Mouse (Mus musculus): ENCODE results near the gene Pfn3.
A peak's percentile ranks its signal among the peaks of the same experiment; 100 is the strongest.

The Pfn3 gene

DNA sequence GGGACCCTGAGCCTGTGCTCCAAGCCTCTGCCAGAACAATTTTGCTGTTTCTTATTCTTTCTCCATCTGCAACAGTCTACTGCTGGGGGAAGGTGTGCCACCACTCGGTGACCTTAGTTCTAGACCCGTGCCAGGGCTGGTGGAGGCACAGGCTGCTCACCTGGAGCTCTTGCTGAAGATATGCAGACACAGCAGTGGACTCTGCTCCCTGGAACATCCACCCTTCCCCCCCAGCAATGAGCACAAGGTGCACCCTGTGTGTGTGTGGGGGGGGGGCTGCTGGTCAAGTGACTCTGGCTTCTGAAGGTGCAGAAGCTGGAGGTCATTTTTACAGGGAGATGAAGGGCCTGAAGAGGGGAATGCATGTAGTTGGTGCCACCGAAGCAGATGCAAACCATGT lies 24.4 kb downstream of the Pfn3 start:
- no peak for DNase-seq (ENCODE audit: low read depth, low spot score)
- H3K36me3 ChIP-seq (ENCODE audit: control insufficient read depth, insufficient read depth, low read length, poor library complexity, severe bottlenecking) = no peaks in the 10 kb centered on the region
- no peaks in the 10 kb centered on the region for H3K27me3 ChIP-seq (ENCODE audit: control insufficient read depth, insufficient read depth, low read length, poor library complexity, severe bottlenecking)

DNA sequence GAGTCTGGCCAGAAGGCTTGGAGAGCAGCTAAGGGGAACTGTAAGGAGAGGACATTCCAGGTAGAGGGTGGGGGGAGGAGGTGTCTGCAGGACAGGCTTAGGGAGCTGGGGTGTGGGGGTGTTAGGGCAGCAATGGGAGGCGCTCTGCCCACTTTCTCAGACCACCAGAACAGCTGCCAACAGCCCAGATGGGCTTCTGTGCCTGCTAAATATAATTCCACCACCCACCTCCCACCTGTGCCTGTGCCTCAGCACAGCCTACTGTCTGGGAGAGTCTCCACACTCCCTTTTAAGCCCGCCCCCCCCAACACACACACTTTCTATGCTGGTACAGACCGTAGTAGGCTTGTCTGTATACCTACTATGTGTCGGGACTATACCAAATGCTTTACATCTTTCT lies 33.2 kb downstream of the Pfn3 start:
- no peaks in the 10 kb centered on the region for H3K27me3 ChIP-seq (ENCODE audit: control insufficient read depth, insufficient read depth, low read length, poor library complexity, severe bottlenecking)
- peaks cover 21% of the 10 kb centered on the region for H3K36me3 ChIP-seq (ENCODE audit: control insufficient read depth, insufficient read depth, low read length, poor library complexity, severe bottlenecking)
- DNase-seq (ENCODE audit: low read depth, low spot score) = no peak

DNA sequence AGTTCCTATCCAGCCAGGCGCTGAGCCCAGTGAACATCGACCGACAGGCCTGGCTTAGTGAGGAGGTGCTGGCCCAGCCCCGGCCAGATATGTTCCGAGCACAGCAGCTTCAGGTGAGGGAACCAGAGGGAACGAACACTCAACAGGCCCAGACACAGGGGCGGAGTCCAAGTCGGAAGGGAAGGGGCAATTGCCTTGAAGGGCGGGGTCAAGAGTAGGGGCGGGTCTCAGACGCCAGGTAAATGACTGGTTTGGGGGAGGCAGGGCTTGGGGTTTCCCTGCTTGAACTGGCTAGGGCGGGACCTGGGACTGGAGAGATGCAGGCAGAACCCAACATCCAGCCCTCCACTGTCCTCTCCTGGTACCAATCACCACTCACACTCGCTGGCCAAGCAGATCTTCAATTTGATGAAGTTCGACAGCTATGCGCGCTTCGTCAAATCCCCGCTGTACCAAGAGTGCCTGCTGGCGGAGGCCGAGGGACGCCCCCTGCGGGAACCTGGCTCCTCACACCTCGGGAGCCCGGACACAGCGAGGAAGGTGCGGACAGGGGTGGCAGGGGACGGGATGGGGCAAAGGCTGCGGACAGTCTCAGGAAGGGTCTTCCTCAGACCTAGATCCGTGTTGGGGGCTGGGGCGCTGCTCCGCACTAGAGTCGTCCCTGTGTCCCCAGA lies 36.0 kb downstream of the Pfn3 start:
- H3K27me3 ChIP-seq (ENCODE audit: control insufficient read depth, insufficient read depth, low read length, poor library complexity, severe bottlenecking) = no peaks in the 10 kb centered on the region
- H3K36me3 ChIP-seq (ENCODE audit: control insufficient read depth, insufficient read depth, low read length, poor library complexity, severe bottlenecking) = peaks cover 18% of the 10 kb centered on the region
- no peak for DNase-seq (ENCODE audit: low read depth, low spot score)

DNA sequence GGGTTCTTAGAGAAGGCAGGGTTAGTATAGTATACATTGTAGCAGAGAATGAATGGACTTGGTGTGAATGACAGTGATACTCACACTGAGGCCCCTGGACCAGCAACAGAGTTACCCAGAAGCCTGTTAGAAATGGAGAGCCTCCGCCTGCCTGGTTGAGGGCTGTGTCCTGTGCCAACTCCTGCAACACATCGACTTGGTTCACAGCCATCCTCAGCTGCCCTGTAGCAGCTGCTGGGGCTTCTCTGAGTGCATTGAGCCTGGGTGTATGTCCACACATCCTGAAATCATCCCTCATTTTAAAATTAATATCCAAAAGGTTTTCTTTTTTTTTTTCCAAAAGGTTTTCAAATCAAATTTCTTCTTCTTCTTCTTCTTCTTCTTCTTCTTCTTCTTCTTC lies 39.2 kb downstream of the Pfn3 start:
- Histone ChIP-seq H3K36me3 (ENCODE audit: control insufficient read depth, insufficient read depth, low read length, poor library complexity, severe bottlenecking) (peaks cover 11% of the 10 kb centered on the region), H3K27me3 (ENCODE audit: control insufficient read depth, insufficient read depth, low read length, poor library complexity, severe bottlenecking) (no peaks in the 10 kb centered on the region)
- no peak for DNase-seq (ENCODE audit: low read depth, low spot score)

DNA sequence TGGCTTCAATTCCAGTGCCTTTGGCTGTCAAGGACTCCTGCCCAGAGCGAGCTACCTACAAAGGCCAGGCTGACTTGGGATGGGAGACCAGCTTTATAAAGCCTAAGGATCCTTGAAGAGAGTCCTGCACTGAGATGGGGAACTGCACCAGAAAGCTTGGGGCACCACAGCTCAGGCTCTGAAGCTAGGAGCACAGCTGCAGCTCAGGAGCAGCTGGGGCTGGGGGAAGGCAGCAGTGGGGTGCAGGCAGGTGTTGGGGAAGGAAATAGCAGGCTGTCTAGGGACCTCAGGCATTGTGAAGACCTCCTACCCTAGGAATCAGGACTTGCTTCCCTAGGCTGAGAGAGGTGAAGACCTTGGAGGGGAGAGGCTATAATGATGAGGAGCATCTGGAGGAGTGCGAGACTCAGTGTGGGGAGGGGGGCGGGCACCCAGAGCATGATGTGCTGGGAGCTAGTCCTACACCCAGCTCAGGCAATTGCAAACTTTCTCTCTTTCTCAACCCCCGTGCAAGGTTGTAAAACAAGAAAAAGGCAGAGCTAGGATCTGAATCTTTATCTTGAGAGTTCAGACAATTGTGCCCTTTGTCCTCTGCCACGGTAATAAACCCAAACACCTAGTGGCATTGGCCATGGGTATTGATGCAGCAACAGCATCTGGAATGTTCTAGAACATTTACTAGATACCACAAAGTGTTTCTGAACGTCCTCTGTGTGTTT lies 40.7 kb downstream of the Pfn3 start:
- peaks cover 9% of the 10 kb centered on the region for H3K36me3 ChIP-seq (ENCODE audit: control insufficient read depth, insufficient read depth, low read length, poor library complexity, severe bottlenecking)
- H3K27me3 ChIP-seq (ENCODE audit: control insufficient read depth, insufficient read depth, low read length, poor library complexity, severe bottlenecking) = no peaks in the 10 kb centered on the region
- no peak for DNase-seq (ENCODE audit: low read depth, low spot score)

DNA sequence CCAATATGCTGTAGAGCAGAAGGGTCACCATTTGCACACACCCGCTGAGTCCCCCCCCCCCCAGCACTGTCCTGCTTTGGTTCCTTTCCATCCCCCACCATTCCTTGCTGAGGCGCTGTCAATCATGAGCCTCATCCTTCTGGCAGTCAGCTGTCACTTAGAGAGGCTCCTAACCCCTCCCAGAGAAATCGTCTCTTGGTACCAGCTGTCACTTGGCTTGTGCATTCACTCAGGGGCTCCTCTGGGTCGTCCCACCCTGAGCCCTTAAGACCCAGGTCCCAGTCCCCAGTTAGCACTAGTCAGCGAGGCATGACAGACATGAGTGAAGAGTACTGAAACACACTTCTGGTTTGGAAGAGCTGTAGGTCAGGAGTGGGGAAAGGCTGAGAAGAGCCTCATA lies 43.3 kb downstream of the Pfn3 start:
- Histone ChIP-seq H3K27me3 (ENCODE audit: control insufficient read depth, insufficient read depth, low read length, poor library complexity, severe bottlenecking) (no peaks in the 10 kb centered on the region), H3K36me3 (ENCODE audit: control insufficient read depth, insufficient read depth, low read length, poor library complexity, severe bottlenecking) (no peaks in the 10 kb centered on the region)
- DNase-seq (ENCODE audit: low read depth, low spot score) = no peak

DNA sequence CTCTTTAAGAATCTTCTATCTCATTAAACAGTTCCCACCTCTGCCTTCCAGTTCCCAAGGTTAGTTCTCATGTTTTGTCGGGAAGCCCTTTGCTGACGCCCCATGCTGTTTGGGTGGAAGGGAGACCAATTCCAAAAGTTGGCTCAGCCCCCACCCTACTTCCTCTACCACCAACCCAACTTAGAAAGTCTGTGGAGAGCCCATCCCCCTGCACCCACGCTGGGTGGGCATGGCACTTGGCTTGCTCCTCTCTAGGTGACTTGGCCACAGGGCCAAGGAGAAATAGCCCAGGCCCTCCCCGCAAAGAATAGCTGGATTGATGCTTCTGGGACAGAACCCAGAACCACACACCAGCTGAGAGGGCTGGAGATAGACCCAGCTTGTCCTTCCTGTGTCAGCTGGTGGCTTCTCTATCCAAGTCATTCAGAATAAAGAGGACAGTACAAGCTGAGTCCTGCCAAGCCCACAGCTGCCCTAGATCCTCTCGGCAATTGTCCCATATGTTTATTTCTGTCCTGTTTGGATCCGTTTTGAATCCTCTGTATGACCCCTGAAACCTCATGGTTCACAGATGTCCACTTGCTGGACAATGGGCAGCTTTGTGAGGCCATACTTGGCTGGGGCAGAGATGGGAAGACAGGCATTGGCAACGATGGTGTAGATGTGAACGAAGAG lies 43.9 kb downstream of the Pfn3 start:
- no peaks in the 10 kb centered on the region for H3K27me3 ChIP-seq (ENCODE audit: control insufficient read depth, insufficient read depth, low read length, poor library complexity, severe bottlenecking)
- no peak for DNase-seq (ENCODE audit: low read depth, low spot score)
- no peaks in the 10 kb centered on the region for H3K36me3 ChIP-seq (ENCODE audit: control insufficient read depth, insufficient read depth, low read length, poor library complexity, severe bottlenecking)

DNA sequence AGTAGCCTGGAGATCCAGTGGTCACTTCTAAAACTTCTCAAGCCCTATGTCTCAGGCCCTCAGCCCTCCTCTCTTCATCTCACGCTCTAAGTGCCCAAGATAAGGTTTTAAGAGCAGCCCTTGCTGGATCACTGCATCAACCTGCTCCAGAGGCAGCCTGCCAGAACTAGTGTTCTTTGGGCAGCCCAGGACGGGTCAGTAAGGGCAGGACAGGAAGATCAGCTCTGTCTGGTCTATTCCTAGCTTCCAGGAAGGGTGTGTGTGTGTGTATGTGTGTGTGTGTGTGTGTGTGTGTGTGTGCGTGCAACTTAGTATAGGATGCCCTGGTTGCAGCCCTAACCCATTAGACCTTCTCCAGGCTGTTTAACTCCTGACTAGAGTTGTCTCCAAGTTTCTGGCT lies 44.8 kb downstream of the Pfn3 start:
- DNase-seq (ENCODE audit: low read depth, low spot score) = no peak
- no peaks in the 10 kb centered on the region for H3K27me3 ChIP-seq (ENCODE audit: control insufficient read depth, insufficient read depth, low read length, poor library complexity, severe bottlenecking)
- H3K36me3 ChIP-seq (ENCODE audit: control insufficient read depth, insufficient read depth, low read length, poor library complexity, severe bottlenecking) = no peaks in the 10 kb centered on the region

DNA sequence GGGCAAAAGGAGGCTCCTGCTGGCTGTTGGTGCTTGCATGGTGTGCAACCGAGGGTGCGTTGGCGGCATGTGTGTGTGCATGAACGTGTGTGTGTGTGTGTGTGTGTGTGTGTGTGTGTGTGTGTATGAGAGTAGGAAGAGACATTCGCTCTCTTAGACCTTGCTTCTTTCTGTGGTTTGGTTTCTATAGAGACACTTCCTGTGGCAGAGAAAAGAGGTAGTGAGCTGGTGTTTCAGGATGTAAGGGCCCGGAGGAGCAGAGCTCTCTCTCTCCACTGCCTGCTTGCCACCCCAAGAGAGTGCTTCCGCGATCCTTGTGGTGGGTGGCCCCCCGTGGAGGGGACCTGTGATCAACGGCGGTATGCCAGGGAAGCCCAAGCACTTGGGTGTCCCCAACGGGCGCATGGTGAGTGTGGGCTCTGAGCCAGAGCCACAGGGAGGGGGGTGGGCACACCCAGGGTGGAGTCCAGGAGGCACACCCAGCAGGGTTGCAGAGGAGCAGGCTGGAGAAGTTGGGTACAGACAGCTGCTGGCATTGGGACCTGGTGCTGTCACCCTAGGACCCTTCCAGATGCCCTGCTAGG lies 45.4 kb downstream of the Pfn3 start, which contains the start of gene Rgs14:
Gene Rgs14, plus strand, starts transcription at position 202 of the 584 bp plus-strand sequence.
- DNase-seq (ENCODE audit: low read depth, low spot score) = peak; percentile 88

DNA sequence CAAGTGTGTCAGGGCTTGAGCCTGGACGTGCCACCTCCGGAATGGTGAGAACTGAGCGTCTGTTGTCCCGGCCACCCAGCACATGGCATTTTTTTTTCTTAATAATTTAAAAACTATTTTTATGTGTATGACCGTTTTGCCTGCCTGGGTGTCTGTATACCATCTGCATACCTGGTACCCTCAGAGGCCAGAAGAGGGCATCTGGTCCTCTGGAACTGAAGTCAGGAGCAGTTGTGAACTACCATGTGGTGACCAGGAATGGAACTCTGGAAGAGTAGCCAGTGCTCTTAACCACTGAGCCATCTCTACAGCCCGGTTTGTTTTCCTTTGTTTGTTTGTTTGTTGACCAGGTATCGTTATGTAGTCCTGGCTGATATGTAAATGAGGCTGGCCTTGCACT lies 46.6 kb downstream of the Pfn3 start:
- H3K36me3 ChIP-seq (ENCODE audit: control insufficient read depth, insufficient read depth, low read length, poor library complexity, severe bottlenecking) = no peaks in the 10 kb centered on the region
- no peaks in the 10 kb centered on the region for H3K27me3 ChIP-seq (ENCODE audit: control insufficient read depth, insufficient read depth, low read length, poor library complexity, severe bottlenecking)
- DNase-seq (ENCODE audit: low read depth, low spot score) = peak; percentile 19

More for the DNA sequence above, 45.4 kb downstream of the Pfn3 start, which contains the start of gene Rgs14:
- Histone ChIP-seq H3K36me3 (ENCODE audit: control insufficient read depth, insufficient read depth, low read length, poor library complexity, severe bottlenecking) (no peaks in the 10 kb centered on the region), H3K27me3 (ENCODE audit: control insufficient read depth, insufficient read depth, low read length, poor library complexity, severe bottlenecking) (no peaks in the 10 kb centered on the region)
